In genomic region chr2:13574066-13574800, GRCm38 (mm10) we compare ENCODE assay signal across 1 mouse cellular context.
TF ChIP-seq lines count a peak whose summit lies in the region.

No protein-coding gene starts in this region.

TF ChIP-seq in CH12.LX, 34 proteins besides CTCF, POLR2A, EP300 and RAD21 (continued from another document):
- TF ChIP-seq BHLHE40 (IDR thresholded peaks at IDR 0.05; ENCODE audit: low read depth, low read length), result 0 out of 2 replicates have a peak, but pooled peaks have one; percentile 31
- 0 out of 2 replicates have a peak, but pooled peaks have one; percentile 14 for TF ChIP-seq ELF1 (IDR thresholded peaks at IDR 0.05; ENCODE audit: low read depth, low read length)
- TF ChIP-seq USF2 (conservative IDR thresholded peaks at IDR 0.05; ENCODE audit: low read depth, low read length), result no peak
- peak; percentile 71 for TF ChIP-seq CHD2 (IDR thresholded peaks at IDR 0.05; ENCODE audit: low read length)
- no peak for TF ChIP-seq ZMIZ1 (IDR thresholded peaks at IDR 0.05; ENCODE audit: low read depth, low read length)
